Mouse (Mus musculus) lung, postnatal 0 days (tissue): ENCODE data around the gene Pim3. TPM values are rescaled to one million over a fixed set of nuclear protein-coding genes. Genes with fewer than 3 reads are reported as not detected.

Experiments
- ATAC-seq: fragments of 200-750 bp; cut with Nextera tagmentation; 2 replicates; pipeline ENCODE4 v1.8.0; 2017; ENCODE audit warnings: moderate library complexity
- DNase-seq: peaks from one replicate; pipeline ENCODE4 v3.0.0-alpha.2; 2016; ENCODE audit warnings: low spot score
- H3K27ac ChIP-seq: fragments of 300-500 bp; sonication (generic); 2 replicates; pipeline ENCODE4 v1.5.1; 2014; ENCODE audit warnings: antibody characterized with exemption, mild to moderate bottlenecking, low read length, mixed read lengths
- H3K27me3 ChIP-seq: fragments of 300-500 bp; sonication (generic); replicated peaks from 2 replicates; pipeline ENCODE4 v1.6.1; 2014; ENCODE audit warnings: low read length, mixed read lengths; ENCODE audit not compliant: insufficient read depth
- H3K36me3 ChIP-seq: fragments of 300-500 bp; sonication (generic); 2 replicates; pipeline ENCODE4 v1.6.1; 2014; ENCODE audit warnings: low read length, mixed read lengths; ENCODE audit not compliant: insufficient read depth
- H3K4me1 ChIP-seq: fragments of 300-500 bp; sonication (generic); 2 replicates; pipeline ENCODE4 v1.6.1; 2014; ENCODE audit warnings: antibody characterized with exemption, low read depth, low read length, mixed read lengths; ENCODE audit not compliant: insufficient read depth
- H3K4me2 ChIP-seq: fragments of 300-500 bp; sonication (generic); replicated peaks from 2 replicates; pipeline ENCODE4 v1.6.1; 2014; ENCODE audit warnings: low read depth, mild to moderate bottlenecking, low read length, moderate library complexity, mixed read lengths
- H3K4me3 ChIP-seq: fragments of 300-500 bp; sonication (generic); 2 replicates; pipeline ENCODE4 v1.5.1; 2014; ENCODE audit warnings: low read depth, low read length
- H3K9ac ChIP-seq: fragments of 300-500 bp; sonication (generic); replicated peaks from 2 replicates; pipeline ENCODE4 v1.6.1; 2014; ENCODE audit warnings: low read depth, mild to moderate bottlenecking
- H3K9me3 ChIP-seq: fragments of 300-500 bp; sonication (generic); 2 replicates; pipeline ENCODE4 v1.6.1; 2016; ENCODE audit warnings: low read length, mixed read lengths
- CTCF ChIP-seq: IDR thresholded peaks from 2 replicates; pipeline ENCODE4 v1.5.1; 2016; ENCODE audit warnings: antibody characterized with exemption, mild to moderate bottlenecking
- EP300 ChIP-seq: IDR thresholded peaks from 2 replicates; pipeline ENCODE4 v1.6.1; 2016; ENCODE audit warnings: antibody characterized with exemption, mild to moderate bottlenecking, control low read depth
- WGBS: fragments of 180-500 bp; shearing (Covaris S2); extraction: QIAGEN DNeasy Blood & Tissue Kit; methylation state at CpG from one replicate; pipeline ENCODE4 v1.1.7; 2014; 5-methylcytosine and 5-hydroxymethylcytosine counted together
- polyA plus RNA-seq: library from polyadenylated mRNA; unstranded; fragments of >200 nt; fragmentation: Nextera tagmentation; extraction: Ambion mirVana; gene quantifications from 2 replicates; pipeline ENCODE4 v1.2.1, GENCODE M21; 2015

Pim3 gene
- polyA plus RNA-seq, 1 experiment from 2014 or later = 69.6 TPM

GRCm38 (mm10) chr15:88870418-88871185, 8.6 kb downstream of the Pim3 start:
- H3K36me3 ChIP-seq = no peaks in the 10 kb centered on the region
- H3K27ac ChIP-seq = no peak overlapping the region
- H3K9ac ChIP-seq = no peak overlapping the region
- peaks cover 24% of the 10 kb centered on the region; the same call in 1 of the 2 replicates for H3K4me1 ChIP-seq
- 71% methylated on average over 5 of the region's 5 CpGs for WGBS
- H3K27me3 ChIP-seq = no peaks in the 10 kb centered on the region
- H3K9me3 ChIP-seq = no peaks in the 10 kb centered on the region
- ATAC-seq = no peak
- no peak for TF ChIP-seq EP300
- no peak for TF ChIP-seq CTCF
- no peak for DNase-seq
- no peak overlapping the region for H3K4me3 ChIP-seq
- H3K4me2 ChIP-seq = no peak overlapping the region

GRCm38 (mm10) chr15:88874061-88874460, 12.1 kb downstream of the Pim3 start:
- H3K27ac ChIP-seq = no peak overlapping the region
- no peaks in the 10 kb centered on the region; the same call in 1 of the 2 replicates for H3K27me3 ChIP-seq
- WGBS = 94% methylated on average over 3 of the region's 3 CpGs
- H3K9ac ChIP-seq = no peak overlapping the region
- H3K4me3 ChIP-seq = no peak overlapping the region
- no peak for DNase-seq
- H3K4me1 ChIP-seq = 0 out of 2 replicates have a peak, but pooled peaks cover 3% of the 10 kb centered on the region
- no peak for ATAC-seq
- TF ChIP-seq EP300 = no peak
- no peak overlapping the region for H3K4me2 ChIP-seq
- no peaks in the 10 kb centered on the region for H3K9me3 ChIP-seq
- H3K36me3 ChIP-seq = no peaks in the 10 kb centered on the region

- 80% methylated on average over 6 of the region's 6 CpGs for WGBS
- TF ChIP-seq EP300 = no peak
- TF ChIP-seq CTCF = no peak
- H3K27ac ChIP-seq = no peak overlapping the region
- H3K4me2 ChIP-seq = no peak overlapping the region
- no peaks in the 10 kb centered on the region for H3K36me3 ChIP-seq
- no peak overlapping the region for H3K4me3 ChIP-seq
- no peaks in the 10 kb centered on the region for H3K9me3 ChIP-seq
- H3K27me3 ChIP-seq = no peaks in the 10 kb centered on the region; the same call in 1 of the 2 replicates
- no peak for DNase-seq
- ATAC-seq = no peak
- H3K4me1 ChIP-seq = 0 out of 2 replicates have a peak, but pooled peaks cover 3% of the 10 kb centered on the region
- H3K9ac ChIP-seq = no peak overlapping the region
These were observed 12.5 kb downstream of the Pim3 start for GRCm38 (mm10) chr15:88874477-88874876.

- Histone ChIP-seq H3K4me3 (no peak overlapping the region), H3K27me3 (no peaks in the 10 kb centered on the region; the same call in 1 of the 2 replicates), H3K9ac (no peak overlapping the region), H3K9me3 (no peaks in the 10 kb centered on the region), H3K27ac (no peak overlapping the region), H3K36me3 (no peaks in the 10 kb centered on the region), H3K4me2 (no peak overlapping the region), H3K4me1 (0 out of 2 replicates have a peak, but pooled peaks cover 3% of the 10 kb centered on the region)
- TF ChIP-seq CTCF (no peak), EP300 (peak; percentile 87)
- ATAC-seq (peak; percentile 86), DNase-seq (peak; percentile 55)
- WGBS = 25% methylated on average over 10 of the region's 10 CpGs
These were observed 13.7 kb downstream of the Pim3 start for GRCm38 (mm10) chr15:88875625-88876081.

GRCm38 (mm10) chr15:88876155-88877020, 14.4 kb downstream of the Pim3 start:
- TF ChIP-seq EP300 (no peak), CTCF (peak; percentile 93)
- Histone ChIP-seq H3K27me3 (no peaks in the 10 kb centered on the region; the same call in 1 of the 2 replicates), H3K36me3 (no peaks in the 10 kb centered on the region), H3K9me3 (no peaks in the 10 kb centered on the region), H3K4me2 (peak overlapping the region; percentile 12; the same call in 1 of the 2 replicates), H3K9ac (no peak overlapping the region), H3K4me1 (0 out of 2 replicates have a peak, but pooled peaks cover 3% of the 10 kb centered on the region), H3K4me3 (no peak overlapping the region), H3K27ac (no peak overlapping the region)
- WGBS = 12% methylated on average over 28 of the region's 28 CpGs
- DNase-seq (peak; percentile 83), ATAC-seq (peak; percentile 74)

GRCm38 (mm10) chr15:88877021-88877400, 15.0 kb downstream of the Pim3 start:
- 0 out of 2 replicates have a peak, but pooled peaks cover 3% of the 10 kb centered on the region for H3K4me1 ChIP-seq
- no peak overlapping the region for H3K4me2 ChIP-seq
- no peak overlapping the region for H3K27ac ChIP-seq
- ATAC-seq = no peak
- 65% methylated on average over 10 of the region's 10 CpGs for WGBS
- H3K27me3 ChIP-seq = no peaks in the 10 kb centered on the region; the same call in 1 of the 2 replicates
- TF ChIP-seq EP300 (no peak), CTCF (no peak)
- DNase-seq = no peak
- H3K9ac ChIP-seq = no peak overlapping the region
- H3K4me3 ChIP-seq = no peak overlapping the region
- H3K36me3 ChIP-seq = no peaks in the 10 kb centered on the region
- no peaks in the 10 kb centered on the region for H3K9me3 ChIP-seq
